Mouse (Mus musculus) kidney, adult 2 months (tissue): ENCODE results near the gene Cep152.

ENCODE experiments used
- CTCF ChIP-seq: fragments of 200-500 bp; conservative IDR thresholded peaks from 2 replicates; pipeline ENCODE4 v1.5.1; 2011; ENCODE audit warnings: low read depth, mild to moderate bottlenecking, control low read depth, low read length, moderate library complexity, mixed read lengths; ENCODE audit not compliant: insufficient read depth, insufficient read length
- POLR2A ChIP-seq: fragments of 200-500 bp; IDR thresholded peaks from one replicate; pipeline ENCODE4 v1.6.1; 2011; ENCODE audit warnings: low read depth, low read length, control low read depth

DNA sequence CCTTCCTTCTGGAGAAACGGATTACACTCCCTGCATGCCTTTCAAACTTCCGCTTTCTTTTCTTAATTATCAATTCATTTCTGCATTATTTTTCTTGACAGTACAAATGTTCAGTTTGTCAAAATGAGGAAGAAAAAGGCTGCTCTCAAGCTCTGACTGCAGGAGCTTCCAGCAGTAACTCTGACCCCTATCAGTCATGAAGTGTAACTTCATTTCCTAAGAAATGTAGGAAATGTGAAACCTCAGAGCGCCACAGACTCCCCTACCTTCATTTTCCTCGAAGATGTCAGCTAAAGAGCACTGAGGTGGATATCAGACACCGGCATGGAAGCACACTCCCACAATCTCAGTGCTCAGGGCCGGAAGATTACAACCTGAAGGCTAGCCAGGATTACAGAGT is 30.8 kb downstream of the Cep152 start:
- no peak for TF ChIP-seq CTCF
- TF ChIP-seq POLR2A = no peak
